Mouse (Mus musculus): ENCODE results near the gene Cpsf4. TPM values are rescaled to one million over a fixed set of nuclear protein-coding genes. Genes with fewer than 3 reads are reported as not detected.

The Cpsf4 gene
- total and polyA plus RNA-seq, 2 experiments from 2014 or later: 39.2 to 52.7 TPM

- DNase-seq (no peak), ATAC-seq (no peak)
- peaks cover 22% of the 10 kb centered on the region; the same call in 1 of the 2 replicates for H3K4me1 ChIP-seq (ENCODE audit: insufficient read depth)
- no peak for TF ChIP-seq CTCF (IDR thresholded peaks at IDR 0.05; ENCODE audit: low read depth)
- peak overlapping the region; percentile 84 for H3K4me2 ChIP-seq (ENCODE audit: low read depth)
- H3K9ac ChIP-seq: peak overlapping the region; percentile 81
- no peaks in the 10 kb centered on the region for H3K27me3 ChIP-seq (ENCODE audit: insufficient read depth, low read length)
- H3K9me3 ChIP-seq (ENCODE audit: low read length): no peaks in the 10 kb centered on the region
- peak overlapping the region; percentile 83 for H3K27ac ChIP-seq (ENCODE audit: low read depth, low read length)
- under 1% methylated on average over 18 of the region's 18 CpGs for WGBS
- peak overlapping the region; percentile 89 for H3K4me3 ChIP-seq (ENCODE audit: low read depth, low read length)
- H3K36me3 ChIP-seq (ENCODE audit: insufficient read depth): peaks cover 41% of the 10 kb centered on the region
Observed at GRCm38 (mm10) chr5:145140611-145141010, 26.4 kb upstream of the Cpsf4 start.

GRCm38 (mm10) chr5:145147748-145148147 lies 19.3 kb upstream of the Cpsf4 start:
- TF ChIP-seq CTCF (IDR thresholded peaks at IDR 0.05; ENCODE audit: low read depth): no peak
- 95% methylated on average over 5 of the region's 5 CpGs for WGBS
- no peak overlapping the region for H3K4me2 ChIP-seq (ENCODE audit: low read depth)
- H3K4me3 ChIP-seq (ENCODE audit: low read depth, low read length): no peak overlapping the region
- peaks cover 98% of the 10 kb centered on the region for H3K36me3 ChIP-seq (ENCODE audit: insufficient read depth)
- no peak overlapping the region for H3K9ac ChIP-seq
- H3K27me3 ChIP-seq (ENCODE audit: insufficient read depth, low read length): no peaks in the 10 kb centered on the region
- no peak for ATAC-seq
- H3K4me1 ChIP-seq (ENCODE audit: insufficient read depth): no peaks in the 10 kb centered on the region
- no peaks in the 10 kb centered on the region for H3K9me3 ChIP-seq (ENCODE audit: low read length)
- no peak for DNase-seq
- no peak overlapping the region for H3K27ac ChIP-seq (ENCODE audit: low read depth, low read length)

GRCm38 (mm10) chr5:145149294-145149693 lies 17.7 kb upstream of the Cpsf4 start:
- 93% methylated on average over 6 of the region's 6 CpGs for WGBS
- Histone ChIP-seq H3K4me3 (ENCODE audit: low read depth, low read length) (no peak overlapping the region), H3K36me3 (ENCODE audit: insufficient read depth) (peaks cover 98% of the 10 kb centered on the region), H3K27me3 (ENCODE audit: insufficient read depth, low read length) (no peaks in the 10 kb centered on the region), H3K4me1 (ENCODE audit: insufficient read depth) (no peaks in the 10 kb centered on the region), H3K9ac (no peak overlapping the region), H3K27ac (ENCODE audit: low read depth, low read length) (no peak overlapping the region), H3K9me3 (ENCODE audit: low read length) (no peaks in the 10 kb centered on the region), H3K4me2 (ENCODE audit: low read depth) (no peak overlapping the region)
- ATAC-seq (no peak), DNase-seq (no peak)
- no peak for TF ChIP-seq CTCF (IDR thresholded peaks at IDR 0.05; ENCODE audit: low read depth)

GRCm38 (mm10) chr5:145152690-145153089 lies 14.3 kb upstream of the Cpsf4 start:
- ATAC-seq (no peak), DNase-seq (no peak)
- Histone ChIP-seq H3K36me3 (ENCODE audit: insufficient read depth) (peaks cover 87% of the 10 kb centered on the region), H3K27me3 (ENCODE audit: insufficient read depth, low read length) (no peaks in the 10 kb centered on the region), H3K27ac (ENCODE audit: low read depth, low read length) (no peak overlapping the region), H3K4me1 (ENCODE audit: insufficient read depth) (no peaks in the 10 kb centered on the region), H3K9me3 (ENCODE audit: low read length) (no peaks in the 10 kb centered on the region), H3K4me2 (ENCODE audit: low read depth) (no peak overlapping the region), H3K4me3 (ENCODE audit: low read depth, low read length) (no peak overlapping the region), H3K9ac (no peak overlapping the region)
- TF ChIP-seq CTCF (IDR thresholded peaks at IDR 0.05; ENCODE audit: low read depth): no peak
- 90% methylated on average over 5 of the region's 5 CpGs for WGBS

- Histone ChIP-seq H3K27ac (ENCODE audit: low read depth, low read length) (no peak overlapping the region), H3K4me1 (ENCODE audit: insufficient read depth) (peaks cover 8% of the 10 kb centered on the region; the same call in 1 of the 2 replicates), H3K4me2 (ENCODE audit: low read depth) (no peak overlapping the region), H3K9me3 (ENCODE audit: low read length) (no peaks in the 10 kb centered on the region), H3K27me3 (ENCODE audit: insufficient read depth, low read length) (no peaks in the 10 kb centered on the region), H3K36me3 (ENCODE audit: insufficient read depth) (peaks cover 72% of the 10 kb centered on the region), H3K4me3 (ENCODE audit: low read depth, low read length) (no peak overlapping the region), H3K9ac (no peak overlapping the region)
- WGBS: 94% methylated on average over 14 of the region's 14 CpGs
- ATAC-seq (no peak), DNase-seq (no peak)
- TF ChIP-seq CTCF (IDR thresholded peaks at IDR 0.05; ENCODE audit: low read depth): no peak
Observed at GRCm38 (mm10) chr5:145161361-145161760, 5.7 kb upstream of the Cpsf4 start.

GRCm38 (mm10) chr5:145164710-145165109 lies 2.3 kb upstream of the Cpsf4 start:
- Histone ChIP-seq H3K27me3 (ENCODE audit: insufficient read depth, low read length) (no peaks in the 10 kb centered on the region), H3K9me3 (ENCODE audit: low read length) (no peaks in the 10 kb centered on the region), H3K9ac (no peak overlapping the region), H3K4me2 (ENCODE audit: low read depth) (no peak overlapping the region), H3K36me3 (ENCODE audit: insufficient read depth) (peaks cover 46% of the 10 kb centered on the region), H3K4me3 (ENCODE audit: low read depth, low read length) (no peak overlapping the region), H3K27ac (ENCODE audit: low read depth, low read length) (no peak overlapping the region), H3K4me1 (ENCODE audit: insufficient read depth) (peaks cover 18% of the 10 kb centered on the region)
- WGBS: 75% methylated on average over 3 of the region's 3 CpGs
- no peak for TF ChIP-seq CTCF (IDR thresholded peaks at IDR 0.05; ENCODE audit: low read depth)
- no peak for ATAC-seq
- DNase-seq: no peak

GRCm38 (mm10) chr5:145165184-145165583 lies 1.8 kb upstream of the Cpsf4 start:
- Histone ChIP-seq H3K4me3 (ENCODE audit: low read depth, low read length) (no peak overlapping the region), H3K27ac (ENCODE audit: low read depth, low read length) (no peak overlapping the region), H3K4me2 (ENCODE audit: low read depth) (no peak overlapping the region), H3K27me3 (ENCODE audit: insufficient read depth, low read length) (no peaks in the 10 kb centered on the region), H3K9ac (no peak overlapping the region), H3K9me3 (ENCODE audit: low read length) (no peaks in the 10 kb centered on the region), H3K36me3 (ENCODE audit: insufficient read depth) (peaks cover 42% of the 10 kb centered on the region), H3K4me1 (ENCODE audit: insufficient read depth) (peaks cover 18% of the 10 kb centered on the region)
- ATAC-seq (no peak), DNase-seq (no peak)
- TF ChIP-seq CTCF (IDR thresholded peaks at IDR 0.05; ENCODE audit: low read depth): no peak
- WGBS: 84% methylated on average over 15 of the region's 15 CpGs
